Mouse (Mus musculus): ENCODE results near the gene St3gal3.

GRCm38 (mm10) chr4:117885994-117886393 lies 248.7 kb downstream of the St3gal3 start:
- TF ChIP-seq CTCF (IDR thresholded peaks at IDR 0.05; ENCODE audit: borderline replicate concordance, extremely low read depth, insufficient read depth, insufficient read length): no peak
- TF ChIP-seq POLR2A (IDR thresholded peaks at IDR 0.05; ENCODE audit: borderline replicate concordance, extremely low read depth, insufficient read depth, insufficient read length, poor library complexity, severe bottlenecking): no peak

All from brain, embryonic 14.5 days (tissue).